Mouse (Mus musculus): Measurements from ENCODE around the gene Gimap9.

Gimap9 gene

GRCm38 (mm10) chr6:48696830-48697554 is 21.1 kb downstream of the Gimap9 start:
- DNase-seq, result no peak

GRCm38 (mm10) chr6:48697555-48697930 is 21.6 kb downstream of the Gimap9 start:
- no peak for DNase-seq

- DNase-seq, result no peak
Measured at GRCm38 (mm10) chr6:48698066-48698856, 22.3 kb downstream of the Gimap9 start.

- no peak for DNase-seq
Measured at GRCm38 (mm10) chr6:48698888-48699287, 23.0 kb downstream of the Gimap9 start.

GRCm38 (mm10) chr6:48700251-48701075 is 24.5 kb downstream of the Gimap9 start:
- DNase-seq, result no peak

GRCm38 (mm10) chr6:48702146-48702545 is 26.2 kb downstream of the Gimap9 start:
- no peak for DNase-seq

GRCm38 (mm10) chr6:48702601-48703000 is 26.7 kb downstream of the Gimap9 start:
- DNase-seq, result no peak

GRCm38 (mm10) chr6:48704146-48704545 is 28.2 kb downstream of the Gimap9 start:
- no peak for DNase-seq

GRCm38 (mm10) chr6:48706130-48706529 is 30.2 kb downstream of the Gimap9 start:
- DNase-seq, result no peak

- DNase-seq, result no peak
Measured at GRCm38 (mm10) chr6:48718455-48718854, 42.5 kb downstream of the Gimap9 start, which contains the start of the genes Gm28053 and Gimap7. Gm28053 (plus strand) TSS chr6:48718607. Gimap7 (plus strand) TSS chr6:48718621.

GRCm38 (mm10) chr6:48720326-48720725 is 44.4 kb downstream of the Gimap9 start:
- DNase-seq, result peak in 1 of 2 experiments; percentile 8

GRCm38 (mm10) chr6:48723468-48723867 is 47.5 kb downstream of the Gimap9 start:
- DNase-seq, result no peak

GRCm38 (mm10) chr6:48725476-48725875 is 49.5 kb downstream of the Gimap9 start:
- DNase-seq, result peak in 1 of 2 experiments; percentile 12

GRCm38 (mm10) chr6:48727761-48728160 is 51.8 kb downstream of the Gimap9 start:
- DNase-seq, result no peak
